Mouse (Mus musculus): ENCODE measurements around the gene Myh14. TPM values are rescaled to one million over a fixed set of nuclear protein-coding genes. Genes with fewer than 3 reads are reported as not detected.

The Myh14 gene
- polyA plus RNA-seq, 1 experiment from 2014 or later = 1.9 TPM

GRCm38 (mm10) chr7:44701921-44702320 lies 31.3 kb upstream of the Myh14 start:
- peak; percentile 67 for ATAC-seq (ENCODE audit: low FRiP score)
- 7% methylated on average over 6 of the region's 6 CpGs for WGBS

GRCm38 (mm10) chr7:44697980-44698379 lies 27.3 kb upstream of the Myh14 start:
- Histone ChIP-seq H3K36me3 (ENCODE audit: control insufficient read depth, insufficient read depth, low read length) (no peaks in the 10 kb centered on the region), H3K4me3 (ENCODE audit: low read depth, low read length) (no peak overlapping the region), H3K4me1 (replicated peaks; ENCODE audit: control insufficient read depth, insufficient read depth, low read length) (no peaks in the 10 kb centered on the region), H3K9me3 (ENCODE audit: control insufficient read depth, low read length) (no peaks in the 10 kb centered on the region), H3K9ac (ENCODE audit: low read depth, low read length) (no peak overlapping the region), H3K4me2 (replicated peaks; ENCODE audit: low read depth, low read length) (no peak overlapping the region), H3K27ac (ENCODE audit: low read depth, low read length) (no peak overlapping the region), H3K27me3 (ENCODE audit: control insufficient read depth, insufficient read depth, low read length) (no peaks in the 10 kb centered on the region)
- no peak for ATAC-seq (ENCODE audit: low FRiP score)
- no peak for DNase-seq (ENCODE audit: low spot score)
- WGBS = 67% methylated on average over 7 of the region's 7 CpGs

More at GRCm38 (mm10) chr7:44701921-44702320, 31.3 kb upstream of the Myh14 start:
- Histone ChIP-seq H3K4me1 (replicated peaks; ENCODE audit: control insufficient read depth, insufficient read depth, low read length) (no peaks in the 10 kb centered on the region), H3K36me3 (ENCODE audit: control insufficient read depth, insufficient read depth, low read length) (no peaks in the 10 kb centered on the region), H3K9me3 (ENCODE audit: control insufficient read depth, low read length) (no peaks in the 10 kb centered on the region), H3K4me2 (replicated peaks; ENCODE audit: low read depth, low read length) (no peak overlapping the region), H3K27ac (ENCODE audit: low read depth, low read length) (no peak overlapping the region), H3K27me3 (ENCODE audit: control insufficient read depth, insufficient read depth, low read length) (no peaks in the 10 kb centered on the region), H3K9ac (ENCODE audit: low read depth, low read length) (no peak overlapping the region), H3K4me3 (ENCODE audit: low read depth, low read length) (no peak overlapping the region)
- peak; percentile 58 for DNase-seq (ENCODE audit: low spot score)

- no peak overlapping the region for H3K4me2 ChIP-seq (replicated peaks; ENCODE audit: low read depth, low read length)
- no peak overlapping the region for H3K4me3 ChIP-seq (ENCODE audit: low read depth, low read length)
- no peaks in the 10 kb centered on the region for H3K27me3 ChIP-seq (ENCODE audit: control insufficient read depth, insufficient read depth, low read length)
- no peaks in the 10 kb centered on the region for H3K36me3 ChIP-seq (ENCODE audit: control insufficient read depth, insufficient read depth, low read length)
- ATAC-seq (ENCODE audit: low FRiP score) (no peak), DNase-seq (ENCODE audit: low spot score) (peak; percentile 14)
- no peak overlapping the region for H3K9ac ChIP-seq (ENCODE audit: low read depth, low read length)
- 19% methylated on average over 20 of the region's 20 CpGs for WGBS
- H3K9me3 ChIP-seq (ENCODE audit: control insufficient read depth, low read length) = no peaks in the 10 kb centered on the region
- no peaks in the 10 kb centered on the region for H3K4me1 ChIP-seq (replicated peaks; ENCODE audit: control insufficient read depth, insufficient read depth, low read length)
- no peak overlapping the region for H3K27ac ChIP-seq (ENCODE audit: low read depth, low read length)
Observed at GRCm38 (mm10) chr7:44697191-44697710, 26.6 kb upstream of the Myh14 start.

- H3K27me3 ChIP-seq (ENCODE audit: control insufficient read depth, insufficient read depth, low read length) = no peaks in the 10 kb centered on the region
- H3K4me2 ChIP-seq (replicated peaks; ENCODE audit: low read depth, low read length) = no peak overlapping the region
- no peaks in the 10 kb centered on the region for H3K4me1 ChIP-seq (replicated peaks; ENCODE audit: control insufficient read depth, insufficient read depth, low read length)
- no peak overlapping the region for H3K9ac ChIP-seq (ENCODE audit: low read depth, low read length)
- no peak overlapping the region for H3K4me3 ChIP-seq (ENCODE audit: low read depth, low read length)
- H3K36me3 ChIP-seq (ENCODE audit: control insufficient read depth, insufficient read depth, low read length) = no peaks in the 10 kb centered on the region
- 92% methylated on average over 4 of the region's 4 CpGs for WGBS
- no peaks in the 10 kb centered on the region for H3K9me3 ChIP-seq (ENCODE audit: control insufficient read depth, low read length)
- DNase-seq (ENCODE audit: low spot score) = no peak
- no peak overlapping the region for H3K27ac ChIP-seq (ENCODE audit: low read depth, low read length)
- ATAC-seq (ENCODE audit: low FRiP score) = no peak
Observed at GRCm38 (mm10) chr7:44695223-44695622, 24.6 kb upstream of the Myh14 start.

GRCm38 (mm10) chr7:44693427-44694175 lies 23.0 kb upstream of the Myh14 start:
- no peak overlapping the region for H3K4me2 ChIP-seq (replicated peaks; ENCODE audit: low read depth, low read length)
- no peak overlapping the region for H3K4me3 ChIP-seq (ENCODE audit: low read depth, low read length)
- no peaks in the 10 kb centered on the region for H3K36me3 ChIP-seq (ENCODE audit: control insufficient read depth, insufficient read depth, low read length)
- ATAC-seq (ENCODE audit: low FRiP score) (no peak), DNase-seq (ENCODE audit: low spot score) (no peak)
- no peaks in the 10 kb centered on the region for H3K9me3 ChIP-seq (ENCODE audit: control insufficient read depth, low read length)
- WGBS = 80% methylated on average over 10 of the region's 10 CpGs
- H3K27me3 ChIP-seq (ENCODE audit: control insufficient read depth, insufficient read depth, low read length) = no peaks in the 10 kb centered on the region
- H3K9ac ChIP-seq (ENCODE audit: low read depth, low read length) = no peak overlapping the region
- H3K4me1 ChIP-seq (replicated peaks; ENCODE audit: control insufficient read depth, insufficient read depth, low read length) = no peaks in the 10 kb centered on the region
- H3K27ac ChIP-seq (ENCODE audit: low read depth, low read length) = no peak overlapping the region

- Histone ChIP-seq H3K9ac (ENCODE audit: low read depth, low read length) (no peak overlapping the region), H3K27me3 (ENCODE audit: control insufficient read depth, insufficient read depth, low read length) (no peaks in the 10 kb centered on the region), H3K27ac (ENCODE audit: low read depth, low read length) (no peak overlapping the region), H3K4me3 (ENCODE audit: low read depth, low read length) (no peak overlapping the region), H3K9me3 (ENCODE audit: control insufficient read depth, low read length) (no peaks in the 10 kb centered on the region), H3K36me3 (ENCODE audit: control insufficient read depth, insufficient read depth, low read length) (no peaks in the 10 kb centered on the region), H3K4me1 (replicated peaks; ENCODE audit: control insufficient read depth, insufficient read depth, low read length) (no peaks in the 10 kb centered on the region), H3K4me2 (replicated peaks; ENCODE audit: low read depth, low read length) (no peak overlapping the region)
- DNase-seq (ENCODE audit: low spot score) = no peak
- 93% methylated on average over 7 of the region's 7 CpGs for WGBS
- no peak for ATAC-seq (ENCODE audit: low FRiP score)
Observed at GRCm38 (mm10) chr7:44689331-44689730, 18.7 kb upstream of the Myh14 start.

- Histone ChIP-seq H3K9me3 (ENCODE audit: control insufficient read depth, low read length) (no peaks in the 10 kb centered on the region), H3K4me2 (replicated peaks; ENCODE audit: low read depth, low read length) (no peak overlapping the region), H3K4me1 (replicated peaks; ENCODE audit: control insufficient read depth, insufficient read depth, low read length) (no peaks in the 10 kb centered on the region), H3K36me3 (ENCODE audit: control insufficient read depth, insufficient read depth, low read length) (no peaks in the 10 kb centered on the region), H3K27me3 (ENCODE audit: control insufficient read depth, insufficient read depth, low read length) (no peaks in the 10 kb centered on the region), H3K27ac (ENCODE audit: low read depth, low read length) (no peak overlapping the region), H3K9ac (ENCODE audit: low read depth, low read length) (no peak overlapping the region), H3K4me3 (ENCODE audit: low read depth, low read length) (no peak overlapping the region)
- no peak for ATAC-seq (ENCODE audit: low FRiP score)
- 69% methylated on average over 3 of the region's 3 CpGs for WGBS
- DNase-seq (ENCODE audit: low spot score) = no peak
Observed at GRCm38 (mm10) chr7:44688890-44689289, 18.2 kb upstream of the Myh14 start.

- no peak overlapping the region for H3K4me2 ChIP-seq (replicated peaks; ENCODE audit: low read depth, low read length)
- no peaks in the 10 kb centered on the region for H3K4me1 ChIP-seq (replicated peaks; ENCODE audit: control insufficient read depth, insufficient read depth, low read length)
- no peak overlapping the region for H3K9ac ChIP-seq (ENCODE audit: low read depth, low read length)
- ATAC-seq (ENCODE audit: low FRiP score) (no peak), DNase-seq (ENCODE audit: low spot score) (no peak)
- no peaks in the 10 kb centered on the region for H3K36me3 ChIP-seq (ENCODE audit: control insufficient read depth, insufficient read depth, low read length)
- 76% methylated on average over 17 of the region's 17 CpGs for WGBS
- H3K9me3 ChIP-seq (ENCODE audit: control insufficient read depth, low read length) = no peaks in the 10 kb centered on the region
- H3K27ac ChIP-seq (ENCODE audit: low read depth, low read length) = no peak overlapping the region
- H3K27me3 ChIP-seq (ENCODE audit: control insufficient read depth, insufficient read depth, low read length) = no peaks in the 10 kb centered on the region
- no peak overlapping the region for H3K4me3 ChIP-seq (ENCODE audit: low read depth, low read length)
Observed at GRCm38 (mm10) chr7:44685531-44686402, 15.1 kb upstream of the Myh14 start.
